Mouse (Mus musculus): ENCODE measurements around the gene Bcas1.

The Bcas1 gene

GRCm38 (mm10) chr2:170323925-170324347, 103.7 kb downstream of the Bcas1 start:
- Histone ChIP-seq H3K9me3 (ENCODE audit: low read length) (no peaks in the 10 kb centered on the region), H3K4me1 (replicated peaks; ENCODE audit: low read depth, low read length) (peaks cover 52% of the 10 kb centered on the region), H3K36me3 (ENCODE audit: insufficient read depth, low read length) (no peaks in the 10 kb centered on the region), H3K4me3 (replicated peaks; ENCODE audit: low read length) (peak overlapping the region; percentile 62), H3K27me3 (ENCODE audit: insufficient read depth, low read length) (peaks cover 66% of the 10 kb centered on the region)
- TF ChIP-seq CTCF (conservative IDR thresholded peaks at IDR 0.05; ENCODE audit: low read length) (no peak), NANOG (IDR thresholded peaks at IDR 0.05; ENCODE audit: borderline replicate concordance, low read length) (no peak), POU5F1 (IDR thresholded peaks at IDR 0.05; ENCODE audit: borderline replicate concordance, low read length) (no peak)

- no peaks in the 10 kb centered on the region for H3K9me3 ChIP-seq (ENCODE audit: low read length)
- TF ChIP-seq NANOG (IDR thresholded peaks at IDR 0.05; ENCODE audit: borderline replicate concordance, low read length) (no peak), CTCF (conservative IDR thresholded peaks at IDR 0.05; ENCODE audit: low read length) (no peak), POU5F1 (IDR thresholded peaks at IDR 0.05; ENCODE audit: borderline replicate concordance, low read length) (no peak)
- no peak overlapping the region for H3K4me3 ChIP-seq (replicated peaks; ENCODE audit: low read length)
- peaks cover 53% of the 10 kb centered on the region for H3K4me1 ChIP-seq (replicated peaks; ENCODE audit: low read depth, low read length)
- H3K27me3 ChIP-seq (ENCODE audit: insufficient read depth, low read length) = peaks cover 53% of the 10 kb centered on the region
- H3K36me3 ChIP-seq (ENCODE audit: insufficient read depth, low read length) = no peaks in the 10 kb centered on the region
These were observed 105.6 kb downstream of the Bcas1 start for GRCm38 (mm10) chr2:170322013-170322414.

GRCm38 (mm10) chr2:170321579-170321978, 106.1 kb downstream of the Bcas1 start:
- no peaks in the 10 kb centered on the region for H3K36me3 ChIP-seq (ENCODE audit: insufficient read depth, low read length)
- no peak for TF ChIP-seq NANOG (IDR thresholded peaks at IDR 0.05; ENCODE audit: borderline replicate concordance, low read length)
- TF ChIP-seq POU5F1 (IDR thresholded peaks at IDR 0.05; ENCODE audit: borderline replicate concordance, low read length) = no peak
- no peak for TF ChIP-seq CTCF (conservative IDR thresholded peaks at IDR 0.05; ENCODE audit: low read length)

GRCm38 (mm10) chr2:170319533-170320463, 107.8 kb downstream of the Bcas1 start:
- TF ChIP-seq NANOG (IDR thresholded peaks at IDR 0.05; ENCODE audit: borderline replicate concordance, low read length) (no peak), POU5F1 (IDR thresholded peaks at IDR 0.05; ENCODE audit: borderline replicate concordance, low read length) (no peak), CTCF (conservative IDR thresholded peaks at IDR 0.05; ENCODE audit: low read length) (no peak)
- Histone ChIP-seq H3K27me3 (ENCODE audit: insufficient read depth, low read length) (peaks cover 34% of the 10 kb centered on the region), H3K36me3 (ENCODE audit: insufficient read depth, low read length) (no peaks in the 10 kb centered on the region), H3K4me1 (replicated peaks; ENCODE audit: low read depth, low read length) (peaks cover 41% of the 10 kb centered on the region), H3K9me3 (ENCODE audit: low read length) (no peaks in the 10 kb centered on the region), H3K4me3 (replicated peaks; ENCODE audit: low read length) (peak overlapping the region; percentile 67)

More at GRCm38 (mm10) chr2:170321579-170321978, 106.1 kb downstream of the Bcas1 start:
- peaks cover 48% of the 10 kb centered on the region for H3K4me1 ChIP-seq (replicated peaks; ENCODE audit: low read depth, low read length)
- H3K9me3 ChIP-seq (ENCODE audit: low read length) = no peaks in the 10 kb centered on the region
- H3K27me3 ChIP-seq (ENCODE audit: insufficient read depth, low read length) = peaks cover 50% of the 10 kb centered on the region
- H3K4me3 ChIP-seq (replicated peaks; ENCODE audit: low read length) = no peak overlapping the region

GRCm38 (mm10) chr2:170318713-170319532, 108.7 kb downstream of the Bcas1 start:
- peaks cover 36% of the 10 kb centered on the region for H3K4me1 ChIP-seq (replicated peaks; ENCODE audit: low read depth, low read length)
- no peaks in the 10 kb centered on the region for H3K9me3 ChIP-seq (ENCODE audit: low read length)
- H3K4me3 ChIP-seq (replicated peaks; ENCODE audit: low read length) = peak overlapping the region; percentile 67
- H3K27me3 ChIP-seq (ENCODE audit: insufficient read depth, low read length) = peaks cover 26% of the 10 kb centered on the region
- no peaks in the 10 kb centered on the region for H3K36me3 ChIP-seq (ENCODE audit: insufficient read depth, low read length)
- TF ChIP-seq POU5F1 (IDR thresholded peaks at IDR 0.05; ENCODE audit: borderline replicate concordance, low read length) (no peak), CTCF (conservative IDR thresholded peaks at IDR 0.05; ENCODE audit: low read length) (peak; percentile 16; the same call in 1 of the 2 replicates), NANOG (IDR thresholded peaks at IDR 0.05; ENCODE audit: borderline replicate concordance, low read length) (no peak)

- Histone ChIP-seq H3K27me3 (ENCODE audit: insufficient read depth, low read length) (peaks cover 12% of the 10 kb centered on the region), H3K36me3 (ENCODE audit: insufficient read depth, low read length) (no peaks in the 10 kb centered on the region)
- TF ChIP-seq NANOG (IDR thresholded peaks at IDR 0.05; ENCODE audit: borderline replicate concordance, low read length) (no peak), POU5F1 (IDR thresholded peaks at IDR 0.05; ENCODE audit: borderline replicate concordance, low read length) (no peak), CTCF (conservative IDR thresholded peaks at IDR 0.05; ENCODE audit: low read length) (no peak)
These were observed 110.9 kb downstream of the Bcas1 start for GRCm38 (mm10) chr2:170316774-170317173.

GRCm38 (mm10) chr2:170316344-170316743, 111.3 kb downstream of the Bcas1 start:
- Histone ChIP-seq H3K4me1 (replicated peaks; ENCODE audit: low read depth, low read length) (peaks cover 30% of the 10 kb centered on the region), H3K36me3 (ENCODE audit: insufficient read depth, low read length) (no peaks in the 10 kb centered on the region), H3K4me3 (replicated peaks; ENCODE audit: low read length) (no peak overlapping the region), H3K27me3 (ENCODE audit: insufficient read depth, low read length) (peaks cover 7% of the 10 kb centered on the region; the same call in 1 of the 2 replicates), H3K9me3 (ENCODE audit: low read length) (no peaks in the 10 kb centered on the region)
- TF ChIP-seq CTCF (conservative IDR thresholded peaks at IDR 0.05; ENCODE audit: low read length) = no peak
- TF ChIP-seq NANOG (IDR thresholded peaks at IDR 0.05; ENCODE audit: borderline replicate concordance, low read length) = no peak
- no peak for TF ChIP-seq POU5F1 (IDR thresholded peaks at IDR 0.05; ENCODE audit: borderline replicate concordance, low read length)

More at GRCm38 (mm10) chr2:170316774-170317173, 110.9 kb downstream of the Bcas1 start:
- Histone ChIP-seq H3K4me3 (replicated peaks; ENCODE audit: low read length) (no peak overlapping the region), H3K9me3 (ENCODE audit: low read length) (no peaks in the 10 kb centered on the region), H3K4me1 (replicated peaks; ENCODE audit: low read depth, low read length) (peaks cover 33% of the 10 kb centered on the region)

GRCm38 (mm10) chr2:170310988-170311359, 116.7 kb downstream of the Bcas1 start:
- no peaks in the 10 kb centered on the region for H3K36me3 ChIP-seq (ENCODE audit: insufficient read depth, low read length)
- TF ChIP-seq NANOG (IDR thresholded peaks at IDR 0.05; ENCODE audit: borderline replicate concordance, low read length) = no peak
- no peak for TF ChIP-seq POU5F1 (IDR thresholded peaks at IDR 0.05; ENCODE audit: borderline replicate concordance, low read length)
- no peak for TF ChIP-seq CTCF (conservative IDR thresholded peaks at IDR 0.05; ENCODE audit: low read length)
- peaks cover 9% of the 10 kb centered on the region; the same call in 1 of the 2 replicates for H3K27me3 ChIP-seq (ENCODE audit: insufficient read depth, low read length)
- H3K9me3 ChIP-seq (ENCODE audit: low read length) = no peaks in the 10 kb centered on the region
- H3K4me3 ChIP-seq (replicated peaks; ENCODE audit: low read length) = no peak overlapping the region
- H3K4me1 ChIP-seq (replicated peaks; ENCODE audit: low read depth, low read length) = peaks cover 41% of the 10 kb centered on the region

Data from E14TG2a.4 (cell line).